Mouse (Mus musculus) kidney, embryonic 14.5 days (tissue): ENCODE measurements around the gene Senp2. TPM values are rescaled to one million over a fixed set of nuclear protein-coding genes. Genes with fewer than 3 reads are reported as not detected.

Experiments used
- ATAC-seq: fragments of 200-750 bp; cut with Nextera tagmentation; 2 replicates; pipeline ENCODE4 v1.8.0; 2017; ENCODE audit warnings: moderate number of reproducible peaks, mild to moderate bottlenecking, moderate TSS enrichment, moderate library complexity; ENCODE audit not compliant: low FRiP score, low TSS enrichment
- H3K27ac ChIP-seq: fragments of 300-500 bp; sonication (generic); 2 replicates; pipeline ENCODE4 v1.5.1; 2014; ENCODE audit warnings: low read depth, mild to moderate bottlenecking, low read length, moderate library complexity, mixed read lengths
- H3K27me3 ChIP-seq: fragments of 300-500 bp; sonication (generic); 2 replicates; pipeline ENCODE4 v1.6.1; 2014; ENCODE audit warnings: mild to moderate bottlenecking, low read length; ENCODE audit not compliant: control insufficient read depth, insufficient read depth
- H3K36me3 ChIP-seq: fragments of 300-500 bp; sonication (generic); 2 replicates; pipeline ENCODE4 v1.6.1; 2014; ENCODE audit warnings: low read length, mixed read lengths; ENCODE audit not compliant: control insufficient read depth, insufficient read depth
- H3K4me1 ChIP-seq: fragments of 300-500 bp; sonication (generic); 2 replicates; pipeline ENCODE4 v1.6.1; 2014; ENCODE audit warnings: low read length, mixed read lengths; ENCODE audit not compliant: control insufficient read depth, insufficient read depth
- H3K4me2 ChIP-seq: fragments of 300-500 bp; sonication (generic); replicated peaks from 2 replicates; pipeline ENCODE4 v1.6.1; 2014; ENCODE audit warnings: low read depth, mild to moderate bottlenecking, low read length
- H3K4me3 ChIP-seq: fragments of 300-500 bp; sonication (generic); 2 replicates; pipeline ENCODE4 v1.5.1; 2014; ENCODE audit warnings: mild to moderate bottlenecking, low read length
- H3K9ac ChIP-seq: fragments of 300-500 bp; sonication (generic); 2 replicates; pipeline ENCODE4 v1.6.1; 2014; ENCODE audit warnings: low read depth, mild to moderate bottlenecking, low read length, moderate library complexity
- H3K9me3 ChIP-seq: fragments of 300-500 bp; sonication (generic); 2 replicates; pipeline ENCODE4 v1.6.1; 2016; ENCODE audit warnings: low read length; ENCODE audit not compliant: control insufficient read depth
- WGBS: fragments of 180-500 bp; shearing (Covaris S2); extraction: QIAGEN DNeasy Blood & Tissue Kit; methylation state at CpG from one replicate; pipeline ENCODE4 v1.1.7; 2014; 5-methylcytosine and 5-hydroxymethylcytosine counted together
- polyA plus RNA-seq: library from polyadenylated mRNA; unstranded; fragments of >200 nt; fragmentation: Nextera tagmentation; extraction: Ambion mirVana; gene quantifications from 2 replicates; pipeline ENCODE4 v1.2.1, GENCODE M21; 2014

The Senp2 gene
- polyA plus RNA-seq, 1 experiment from 2014 or later: 48.7 TPM

- 70% methylated on average over 4 of the region's 4 CpGs for WGBS
- H3K9ac ChIP-seq: no peak overlapping the region
- no peak for ATAC-seq
- H3K27ac ChIP-seq: no peak overlapping the region
- H3K4me1 ChIP-seq: no peaks in the 10 kb centered on the region
- no peaks in the 10 kb centered on the region for H3K27me3 ChIP-seq
- no peaks in the 10 kb centered on the region for H3K9me3 ChIP-seq
- H3K4me2 ChIP-seq: no peak overlapping the region
- no peaks in the 10 kb centered on the region for H3K36me3 ChIP-seq
- H3K4me3 ChIP-seq: no peak overlapping the region
Observed at GRCm38 (mm10) chr16:21999941-22000690, 9.2 kb upstream of the Senp2 start.

GRCm38 (mm10) chr16:22001172-22001571, 8.1 kb upstream of the Senp2 start:
- no peaks in the 10 kb centered on the region for H3K27me3 ChIP-seq

GRCm38 (mm10) chr16:22001606-22002005, 7.7 kb upstream of the Senp2 start:
- H3K4me3 ChIP-seq: no peak overlapping the region
- no peaks in the 10 kb centered on the region for H3K9me3 ChIP-seq
- WGBS: 19% methylated on average over 3 of the region's 3 CpGs
- no peak overlapping the region for H3K9ac ChIP-seq
- no peaks in the 10 kb centered on the region for H3K36me3 ChIP-seq
- no peak for ATAC-seq
- no peaks in the 10 kb centered on the region for H3K27me3 ChIP-seq
- H3K4me1 ChIP-seq: no peaks in the 10 kb centered on the region
- H3K4me2 ChIP-seq: no peak overlapping the region
- H3K27ac ChIP-seq: no peak overlapping the region

More at GRCm38 (mm10) chr16:22001172-22001571, 8.1 kb upstream of the Senp2 start:
- WGBS: 70% methylated on average over 4 of the region's 4 CpGs
- Histone ChIP-seq H3K4me2 (no peak overlapping the region), H3K4me3 (no peak overlapping the region), H3K4me1 (no peaks in the 10 kb centered on the region), H3K27ac (no peak overlapping the region), H3K9me3 (no peaks in the 10 kb centered on the region), H3K36me3 (no peaks in the 10 kb centered on the region), H3K9ac (no peak overlapping the region)
- ATAC-seq: no peak

- WGBS: under 1% methylated on average over 44 of the region's 51 CpGs
- peaks cover 3% of the 10 kb centered on the region; the same call in 1 of the 2 replicates for H3K36me3 ChIP-seq
- H3K27me3 ChIP-seq: no peaks in the 10 kb centered on the region
- peak overlapping the region; percentile 67 for H3K4me2 ChIP-seq
- H3K4me3 ChIP-seq: peak overlapping the region; percentile 99
- H3K9me3 ChIP-seq: no peaks in the 10 kb centered on the region
- peak overlapping the region; percentile 59; the same call in 1 of the 2 replicates for H3K27ac ChIP-seq
- peak; percentile 75 for ATAC-seq
- 0 out of 2 replicates have a peak, but pooled peaks cover 8% of the 10 kb centered on the region for H3K4me1 ChIP-seq
- H3K9ac ChIP-seq: peak overlapping the region; percentile 93
Observed at GRCm38 (mm10) chr16:22009596-22009995, 312 bp downstream of the Senp2 start.

GRCm38 (mm10) chr16:22015569-22015968, 6.3 kb downstream of the Senp2 start:
- H3K9me3 ChIP-seq: no peaks in the 10 kb centered on the region
- H3K4me3 ChIP-seq: no peak overlapping the region
- no peak overlapping the region for H3K27ac ChIP-seq
- no peaks in the 10 kb centered on the region for H3K27me3 ChIP-seq
- H3K36me3 ChIP-seq: peaks cover 38% of the 10 kb centered on the region; the same call in 1 of the 2 replicates
- no peak for ATAC-seq
- H3K9ac ChIP-seq: no peak overlapping the region
- 0 out of 2 replicates have a peak, but pooled peaks cover 4% of the 10 kb centered on the region for H3K4me1 ChIP-seq
- H3K4me2 ChIP-seq: no peak overlapping the region
- 92% methylated on average over 1 of the region's 1 CpGs for WGBS

- Histone ChIP-seq H3K4me2 (no peak overlapping the region), H3K27me3 (no peaks in the 10 kb centered on the region), H3K9me3 (no peaks in the 10 kb centered on the region; the same call in 1 of the 2 replicates), H3K9ac (no peak overlapping the region), H3K4me3 (no peak overlapping the region), H3K4me1 (no peaks in the 10 kb centered on the region), H3K27ac (no peak overlapping the region), H3K36me3 (peaks cover 69% of the 10 kb centered on the region)
- no peak for ATAC-seq
- WGBS: 97% methylated on average over 2 of the region's 2 CpGs
Observed at GRCm38 (mm10) chr16:22022122-22022521, 12.8 kb downstream of the Senp2 start.

- WGBS: 96% methylated on average over 5 of the region's 5 CpGs
- no peak overlapping the region for H3K27ac ChIP-seq
- no peaks in the 10 kb centered on the region for H3K4me1 ChIP-seq
- no peak for ATAC-seq
- no peak overlapping the region for H3K9ac ChIP-seq
- no peaks in the 10 kb centered on the region for H3K27me3 ChIP-seq
- no peaks in the 10 kb centered on the region for H3K9me3 ChIP-seq
- H3K4me2 ChIP-seq: no peak overlapping the region
- no peak overlapping the region for H3K4me3 ChIP-seq
- peaks cover 77% of the 10 kb centered on the region for H3K36me3 ChIP-seq
Observed at GRCm38 (mm10) chr16:22027474-22027873, 18.2 kb downstream of the Senp2 start.

GRCm38 (mm10) chr16:22038554-22038953, 29.3 kb downstream of the Senp2 start:
- 87% methylated on average over 10 of the region's 10 CpGs for WGBS
- Histone ChIP-seq H3K4me3 (no peak overlapping the region), H3K9ac (no peak overlapping the region), H3K9me3 (no peaks in the 10 kb centered on the region), H3K27me3 (no peaks in the 10 kb centered on the region), H3K4me2 (no peak overlapping the region), H3K27ac (no peak overlapping the region), H3K36me3 (peaks cover 43% of the 10 kb centered on the region), H3K4me1 (no peaks in the 10 kb centered on the region)
- no peak for ATAC-seq

- Histone ChIP-seq H3K4me1 (no peaks in the 10 kb centered on the region), H3K27ac (no peak overlapping the region), H3K9ac (no peak overlapping the region), H3K4me3 (no peak overlapping the region), H3K4me2 (no peak overlapping the region), H3K9me3 (no peaks in the 10 kb centered on the region), H3K27me3 (no peaks in the 10 kb centered on the region), H3K36me3 (peaks cover 55% of the 10 kb centered on the region)
- ATAC-seq: no peak
- WGBS: 93% methylated on average over 1 of the region's 1 CpGs
Observed at GRCm38 (mm10) chr16:22039978-22040377, 30.7 kb downstream of the Senp2 start.
